Mouse (Mus musculus) monocyte, adult 59 days (primary cell): ENCODE measurements around the gene Neu4. TPM values are rescaled to one million over a fixed set of nuclear protein-coding genes. Genes with fewer than 3 reads are reported as not detected.

Experiments
- total RNA-seq, 2 experiments: library from RNA; stranded (reverse); gene quantifications; one replicate each; pipeline ENCODE4 v1.2.4; 2023

Neu4 gene
- total RNA-seq: not detected

DNA sequence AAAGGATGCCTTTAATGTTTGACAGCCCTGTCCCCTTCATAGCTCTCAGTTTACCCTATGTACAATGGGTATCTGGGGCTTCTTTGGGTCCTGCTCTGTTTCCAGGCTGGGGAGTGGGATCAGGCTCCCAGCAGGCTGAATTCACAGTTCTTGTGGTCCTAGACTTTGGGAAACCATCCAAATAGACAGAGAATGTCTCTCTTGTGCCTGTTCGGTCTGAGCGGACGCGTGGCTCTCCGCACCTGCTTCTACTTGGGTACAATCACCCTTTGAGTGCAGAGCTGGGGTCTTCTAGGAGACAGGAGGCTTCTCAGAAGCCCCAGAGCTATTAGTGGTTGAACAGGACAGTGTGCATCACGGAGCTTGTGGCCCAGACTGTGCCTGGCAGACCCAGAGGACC lies at the start of gene Neu4:
Neu4 (plus strand) TSS at position 301 of the 400 bp plus-strand sequence.

DNA sequence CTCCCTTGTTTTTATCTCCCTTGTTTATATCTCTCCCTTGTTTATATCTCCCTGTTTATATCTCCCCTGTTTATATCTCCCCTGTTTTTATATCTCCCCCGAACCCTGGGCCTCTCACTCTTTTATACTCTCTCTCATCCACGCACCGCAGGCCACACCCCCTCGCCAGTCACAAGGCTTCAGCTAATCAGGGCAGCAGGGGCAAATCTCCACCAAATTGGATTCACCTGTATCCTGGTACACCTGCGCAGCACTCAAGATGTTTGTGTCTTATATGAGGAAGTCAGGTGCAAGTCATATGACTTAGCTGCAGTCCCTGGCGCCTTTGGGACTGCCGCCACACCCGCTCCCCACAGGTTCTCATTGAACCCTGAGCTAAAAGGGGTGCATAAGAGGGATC lies 30.0 kb upstream of the Neu4 start, which contains the start of gene Gal3st2c:
Gal3st2c (plus strand) TSS at position 301 of the 400 bp plus-strand sequence.

DNA sequence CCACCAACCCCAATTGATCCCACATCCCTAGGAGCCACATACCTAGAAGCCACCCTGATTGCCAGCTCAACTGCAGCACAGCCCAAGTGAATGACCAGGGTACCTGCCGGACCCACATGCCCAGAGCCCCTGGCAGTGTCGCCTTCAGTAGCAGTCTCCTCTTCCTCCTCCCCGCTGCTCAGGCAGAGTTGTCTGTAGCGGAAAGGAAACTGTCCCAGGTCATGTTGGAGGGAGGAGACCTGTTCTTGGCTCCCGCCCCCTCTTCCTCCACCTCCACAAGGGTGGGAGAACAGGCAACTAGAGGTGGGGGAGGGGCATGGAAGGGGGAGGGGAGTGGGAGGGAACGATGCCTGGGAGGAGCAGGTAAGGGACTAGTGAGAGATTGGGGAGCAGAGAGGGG lies 32.1 kb downstream of the Neu4 start, which contains the start of gene Pdcd1:
Pdcd1 (minus strand) TSS at position 181 of the 400 bp plus-strand sequence.

Other genes with a start within 250 kb of the Neu4 start
- gene Dtymk, start 218.5 kb upstream of the Neu4 start, total RNA-seq: 10 to 100 TPM; 21.9 to 23.2 TPM
- gene Ing5, start 216.5 kb upstream of the Neu4 start, total RNA-seq: 10 to 100 TPM; 18.7 to 23.5 TPM
- 10 to 100 TPM; 21.0 to 23.5 TPM for gene D2hgdh, start 195.5 kb upstream of the Neu4 start, total RNA-seq
- gene Gal3st2, start 159.1 kb upstream of the Neu4 start, total RNA-seq: not detected
- under 1 TPM; 0.50 to 0.82 TPM for gene Gal3st2b, start 102.1 kb upstream of the Neu4 start, total RNA-seq
- under 1 TPM; 0.06 to 0.16 TPM for gene Gal3st2c, start 29.9 kb upstream of the Neu4 start, total RNA-seq
- gene Pdcd1, start 32.1 kb downstream of the Neu4 start, total RNA-seq: under 1 TPM in 1 of 2 experiments, not detected in 1; 0.66 TPM